Mouse (Mus musculus) forebrain, embryonic 14.5 days (tissue): ENCODE data around the gene Rpl23a. TPM values are rescaled to one million over a fixed set of nuclear protein-coding genes. Genes with fewer than 3 reads are reported as not detected.
A peak's percentile ranks its signal among the peaks of the same experiment; 100 is the strongest.

Source experiments
- ATAC-seq: fragments of 200-750 bp; cut with Nextera tagmentation; 2 replicates; pipeline ENCODE4 v1.8.0; 2017; ENCODE audit warnings: mild to moderate bottlenecking, moderate library complexity
- DNase-seq: peaks from one replicate; pipeline ENCODE4 v3.0.0-alpha.2; 2015; ENCODE audit warnings: low spot score
- H3K27ac ChIP-seq: fragments of 300-500 bp; sonication (generic); 2 replicates; pipeline ENCODE4 v1.5.1; 2014; ENCODE audit warnings: low read depth, mild to moderate bottlenecking, control low read depth, low read length, moderate library complexity
- H3K27me3 ChIP-seq: fragments of 300-500 bp; sonication (generic); replicated peaks from 2 replicates; pipeline ENCODE4 v1.6.1; 2014; ENCODE audit warnings: low read length, control low read depth, mixed read lengths; ENCODE audit not compliant: control insufficient read depth, insufficient read depth
- H3K36me3 ChIP-seq: fragments of 300-500 bp; sonication (generic); 2 replicates; pipeline ENCODE4 v1.6.1; 2014; ENCODE audit warnings: low read length, control low read depth; ENCODE audit not compliant: control insufficient read depth, insufficient read depth
- H3K4me1 ChIP-seq: fragments of 300-500 bp; sonication (generic); 2 replicates; pipeline ENCODE4 v1.6.1; 2014; ENCODE audit warnings: antibody characterized with exemption, low read length, control low read depth; ENCODE audit not compliant: control insufficient read depth, insufficient read depth
- H3K4me2 ChIP-seq: fragments of 300-500 bp; sonication (generic); 2 replicates; pipeline ENCODE4 v1.6.1; 2014; ENCODE audit warnings: mild to moderate bottlenecking, control low read depth, low read length
- H3K4me3 ChIP-seq: fragments of 300-500 bp; sonication (generic); 2 replicates; pipeline ENCODE4 v1.5.1; 2014; ENCODE audit warnings: low read depth, low read length, control low read depth
- H3K9ac ChIP-seq: fragments of 300-500 bp; sonication (generic); 2 replicates; pipeline ENCODE4 v1.6.1; 2014; ENCODE audit warnings: mild to moderate bottlenecking, low read length, control low read depth, moderate library complexity
- H3K9me3 ChIP-seq: fragments of 300-500 bp; sonication (generic); replicated peaks from 2 replicates; pipeline ENCODE4 v1.6.1; 2016; ENCODE audit warnings: low read length, control low read depth, mixed read lengths; ENCODE audit not compliant: control insufficient read depth
- WGBS: fragments of 180-500 bp; shearing (Covaris S2); extraction: QIAGEN DNeasy Blood & Tissue Kit; methylation state at CpG from one replicate; pipeline ENCODE4 v1.1.7; 2014; 5-methylcytosine and 5-hydroxymethylcytosine counted together
- polyA plus RNA-seq: library from polyadenylated mRNA; unstranded; fragments of >200 nt; fragmentation: Nextera tagmentation; extraction: Ambion mirVana; gene quantifications from 2 replicates; pipeline ENCODE4 v1.2.1, GENCODE M21; 2014

Gene Rpl23a
- polyA plus RNA-seq, 1 experiment from 2014 or later, result 1,206 TPM

DNA sequence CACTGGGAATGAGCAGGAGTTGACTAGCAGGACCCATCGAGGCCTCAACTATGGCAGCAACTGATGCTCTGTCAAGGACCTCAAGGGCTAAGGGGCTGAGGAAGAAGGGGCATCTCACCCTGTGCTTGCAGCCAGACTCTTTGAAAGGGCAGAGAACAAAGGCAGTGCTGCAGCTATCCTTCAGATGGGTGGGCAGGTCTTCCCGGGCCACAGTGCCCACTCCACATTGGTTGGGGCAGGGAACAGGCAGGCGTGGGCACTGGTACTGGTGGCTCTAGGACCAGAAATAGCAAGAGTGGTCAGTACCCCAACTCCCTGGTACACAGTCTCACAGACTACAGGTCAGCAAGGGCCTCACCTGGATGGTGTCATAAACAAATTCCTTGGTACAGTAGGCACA, 22.7 kb downstream of the Rpl23a start:
- Histone ChIP-seq H3K36me3 (peaks cover 67% of the 10 kb centered on the region), H3K4me2 (no peak overlapping the region), H3K4me1 (peaks cover 17% of the 10 kb centered on the region), H3K27me3 (no peaks in the 10 kb centered on the region), H3K9me3 (no peaks in the 10 kb centered on the region), H3K27ac (no peak overlapping the region), H3K4me3 (no peak overlapping the region), H3K9ac (no peak overlapping the region)
- DNase-seq, result no peak
- 83% methylated on average over 3 of the region's 3 CpGs for whole genome bisulfite sequencing
- no peak for ATAC-seq

DNA sequence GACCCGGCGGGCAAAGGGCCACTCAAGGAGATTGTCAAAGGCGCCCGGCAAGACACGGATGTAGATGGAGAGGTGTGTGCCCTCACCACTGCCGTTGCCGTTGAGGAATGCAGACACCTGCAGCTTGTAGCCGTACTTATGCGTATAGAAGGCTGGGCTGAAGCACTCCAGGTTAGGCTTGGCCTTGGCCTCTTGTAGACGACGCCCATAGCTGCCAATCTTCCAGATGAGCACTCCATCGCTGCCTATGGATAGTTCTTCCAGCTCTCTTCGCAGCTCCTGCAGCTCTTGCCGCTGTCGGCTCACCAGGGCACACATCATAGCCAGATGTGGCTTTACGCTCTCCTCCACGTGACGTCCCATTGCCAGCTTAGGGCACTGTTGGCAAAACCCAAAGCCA, 23.2 kb downstream of the Rpl23a start:
- no peaks in the 10 kb centered on the region for H3K9me3 ChIP-seq
- WGBS, result 91% methylated on average over 18 of the region's 18 CpGs
- ATAC-seq, result no peak
- no peak overlapping the region for H3K9ac ChIP-seq
- H3K27ac ChIP-seq, result no peak overlapping the region
- no peak for DNase-seq
- H3K36me3 ChIP-seq, result peaks cover 72% of the 10 kb centered on the region
- H3K4me1 ChIP-seq, result peaks cover 16% of the 10 kb centered on the region
- no peaks in the 10 kb centered on the region for H3K27me3 ChIP-seq
- H3K4me2 ChIP-seq, result no peak overlapping the region
- no peak overlapping the region for H3K4me3 ChIP-seq

DNA sequence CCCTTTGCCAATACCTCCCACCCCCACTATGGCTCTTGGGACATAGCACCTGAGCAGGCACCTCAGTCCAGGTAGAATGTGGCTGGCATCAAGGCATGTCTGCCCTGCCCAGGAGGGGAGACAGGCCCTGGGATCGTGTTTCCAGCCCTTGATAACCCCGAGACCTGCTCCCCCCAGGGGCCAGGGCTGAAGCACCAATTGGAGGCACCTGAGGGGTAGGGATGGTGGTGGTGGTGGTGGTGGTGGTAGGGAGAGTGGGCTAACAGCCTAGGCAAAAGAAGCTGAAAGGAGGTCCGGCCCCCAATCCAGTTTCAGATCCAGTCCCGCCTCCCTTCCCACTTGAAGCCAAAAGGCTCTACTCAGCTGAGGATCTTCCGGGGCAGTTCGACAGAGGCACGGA, 23.8 kb downstream of the Rpl23a start:
- Histone ChIP-seq H3K27ac (no peak overlapping the region; the same call in 1 of the 2 replicates), H3K36me3 (peaks cover 78% of the 10 kb centered on the region), H3K9ac (no peak overlapping the region), H3K27me3 (no peaks in the 10 kb centered on the region), H3K4me3 (no peak overlapping the region), H3K4me2 (no peak overlapping the region), H3K9me3 (no peaks in the 10 kb centered on the region), H3K4me1 (peaks cover 16% of the 10 kb centered on the region)
- 89% methylated on average over 7 of the region's 7 CpGs for WGBS
- no peak for DNase-seq
- no peak for ATAC-seq

DNA sequence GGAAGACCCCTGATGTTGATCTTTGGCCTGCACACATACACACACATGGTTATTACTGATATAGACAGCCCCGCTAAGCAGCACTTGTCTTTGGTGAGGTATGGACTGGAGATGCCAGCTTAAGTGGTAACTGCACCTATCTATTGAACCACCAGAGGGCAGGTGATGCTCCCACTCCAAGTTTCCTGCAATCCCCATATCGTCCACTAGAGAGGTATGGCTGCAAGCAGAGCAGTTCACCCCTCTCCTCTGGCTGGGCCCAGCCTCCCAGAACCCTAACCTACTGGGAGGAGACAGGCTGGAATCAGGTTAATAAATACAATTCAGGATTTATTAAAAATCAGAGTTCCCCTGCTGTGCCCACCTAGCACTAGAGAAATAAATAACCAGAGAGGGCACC, 24.3 kb downstream of the Rpl23a start:
- Histone ChIP-seq H3K36me3 (peaks cover 83% of the 10 kb centered on the region), H3K27me3 (no peaks in the 10 kb centered on the region)
- peak; percentile 44 for ATAC-seq

DNA sequence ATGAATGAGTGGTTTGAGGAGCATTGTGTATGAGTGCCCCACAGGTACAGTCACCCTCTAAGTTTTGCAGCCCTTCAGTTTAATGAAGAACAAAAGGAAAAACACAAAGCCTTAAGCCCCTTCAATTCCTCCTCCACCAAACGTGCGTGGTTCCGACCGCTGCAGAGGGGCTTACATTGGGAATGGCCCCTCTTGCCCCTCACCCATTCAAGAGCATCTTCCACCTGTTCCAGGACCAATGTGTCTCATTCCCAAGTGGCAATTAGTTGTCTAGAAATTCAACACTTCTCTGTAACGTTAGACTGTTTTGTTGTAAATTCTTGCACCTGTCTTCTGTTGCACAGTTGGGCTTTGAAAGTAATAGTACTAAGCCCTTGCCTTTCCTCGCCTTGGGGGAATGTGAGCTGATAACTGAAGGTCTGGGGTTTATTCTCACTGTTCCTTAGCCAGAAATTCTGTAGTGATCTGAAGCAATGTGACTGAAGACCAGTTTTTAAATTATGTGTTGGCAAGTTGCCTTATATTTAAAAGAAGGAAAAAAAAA, 27.2 kb downstream of the Rpl23a start:
- no peak for ATAC-seq
- peaks cover 17% of the 10 kb centered on the region for H3K4me1 ChIP-seq
- no peak overlapping the region for H3K9ac ChIP-seq
- no peak overlapping the region for H3K4me3 ChIP-seq
- no peak overlapping the region for H3K4me2 ChIP-seq
- no peak overlapping the region for H3K27ac ChIP-seq
- H3K9me3 ChIP-seq, result no peaks in the 10 kb centered on the region
- no peak for DNase-seq
- WGBS, result 59% methylated on average over 6 of the region's 6 CpGs
- no peaks in the 10 kb centered on the region for H3K27me3 ChIP-seq
- peaks cover 86% of the 10 kb centered on the region for H3K36me3 ChIP-seq

More for the DNA sequence above, 24.3 kb downstream of the Rpl23a start:
- peak; percentile 90 for DNase-seq
- Histone ChIP-seq H3K9ac (no peak overlapping the region), H3K27ac (no peak overlapping the region), H3K4me2 (no peak overlapping the region), H3K4me3 (no peak overlapping the region), H3K4me1 (peaks cover 16% of the 10 kb centered on the region), H3K9me3 (no peaks in the 10 kb centered on the region)
- WGBS, result 35% methylated on average over 2 of the region's 2 CpGs

DNA sequence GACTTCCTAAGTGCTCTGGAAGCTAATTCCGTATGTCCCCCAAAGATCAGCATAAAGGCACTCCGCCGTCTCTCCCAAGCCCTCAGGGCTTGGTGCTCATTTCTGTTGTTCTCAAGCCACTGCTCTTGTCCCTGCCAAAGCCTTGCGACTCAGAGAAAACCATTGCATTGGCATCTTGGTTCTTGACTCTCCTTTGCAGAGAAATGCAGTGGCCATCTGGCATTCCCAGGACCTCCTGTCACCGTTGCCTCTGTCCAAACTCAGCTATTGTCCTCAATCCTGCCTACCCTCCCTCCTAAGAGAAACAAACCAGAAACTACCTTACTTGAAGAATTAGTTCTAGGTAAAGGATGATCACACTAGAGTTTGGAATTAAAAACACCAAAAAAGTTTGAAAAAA, 27.7 kb downstream of the Rpl23a start:
- H3K9me3 ChIP-seq, result no peaks in the 10 kb centered on the region
- H3K27me3 ChIP-seq, result no peaks in the 10 kb centered on the region
- peaks cover 86% of the 10 kb centered on the region for H3K36me3 ChIP-seq
- WGBS, result 77% methylated on average over 5 of the region's 5 CpGs
- H3K4me1 ChIP-seq, result peaks cover 17% of the 10 kb centered on the region
- H3K4me3 ChIP-seq, result no peak overlapping the region
- ATAC-seq (no peak), DNase-seq (no peak)
- H3K9ac ChIP-seq, result no peak overlapping the region
- H3K27ac ChIP-seq, result no peak overlapping the region
- no peak overlapping the region for H3K4me2 ChIP-seq

DNA sequence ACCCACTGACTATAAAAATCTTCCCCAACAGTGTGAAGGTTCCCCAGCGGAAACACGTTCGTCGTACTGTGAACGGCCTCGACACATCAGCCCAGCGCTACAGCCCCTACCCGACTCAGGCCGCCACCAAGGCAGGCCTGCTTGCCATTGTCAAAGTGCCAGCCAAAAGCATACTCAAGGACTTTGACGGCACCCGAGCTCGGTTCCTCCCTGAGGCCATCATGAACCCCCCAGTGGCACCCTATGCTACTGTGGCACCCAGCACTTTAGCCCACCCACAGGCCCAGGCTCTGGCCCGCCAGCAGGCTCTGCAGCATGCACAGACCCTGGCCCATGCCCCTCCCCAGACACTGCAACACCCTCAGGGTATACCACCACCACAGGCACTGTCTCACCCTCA, 29.6 kb downstream of the Rpl23a start:
- no peak overlapping the region for H3K4me2 ChIP-seq
- no peaks in the 10 kb centered on the region for H3K27me3 ChIP-seq
- peak overlapping the region; percentile 17; the same call in 1 of the 2 replicates for H3K9ac ChIP-seq
- H3K4me3 ChIP-seq, result no peak overlapping the region
- peak overlapping the region; percentile 76 for H3K27ac ChIP-seq
- peaks cover 17% of the 10 kb centered on the region for H3K4me1 ChIP-seq
- H3K9me3 ChIP-seq, result no peaks in the 10 kb centered on the region
- WGBS, result 83% methylated on average over 13 of the region's 13 CpGs
- ATAC-seq, result no peak
- peaks cover 84% of the 10 kb centered on the region for H3K36me3 ChIP-seq
- no peak for DNase-seq

DNA sequence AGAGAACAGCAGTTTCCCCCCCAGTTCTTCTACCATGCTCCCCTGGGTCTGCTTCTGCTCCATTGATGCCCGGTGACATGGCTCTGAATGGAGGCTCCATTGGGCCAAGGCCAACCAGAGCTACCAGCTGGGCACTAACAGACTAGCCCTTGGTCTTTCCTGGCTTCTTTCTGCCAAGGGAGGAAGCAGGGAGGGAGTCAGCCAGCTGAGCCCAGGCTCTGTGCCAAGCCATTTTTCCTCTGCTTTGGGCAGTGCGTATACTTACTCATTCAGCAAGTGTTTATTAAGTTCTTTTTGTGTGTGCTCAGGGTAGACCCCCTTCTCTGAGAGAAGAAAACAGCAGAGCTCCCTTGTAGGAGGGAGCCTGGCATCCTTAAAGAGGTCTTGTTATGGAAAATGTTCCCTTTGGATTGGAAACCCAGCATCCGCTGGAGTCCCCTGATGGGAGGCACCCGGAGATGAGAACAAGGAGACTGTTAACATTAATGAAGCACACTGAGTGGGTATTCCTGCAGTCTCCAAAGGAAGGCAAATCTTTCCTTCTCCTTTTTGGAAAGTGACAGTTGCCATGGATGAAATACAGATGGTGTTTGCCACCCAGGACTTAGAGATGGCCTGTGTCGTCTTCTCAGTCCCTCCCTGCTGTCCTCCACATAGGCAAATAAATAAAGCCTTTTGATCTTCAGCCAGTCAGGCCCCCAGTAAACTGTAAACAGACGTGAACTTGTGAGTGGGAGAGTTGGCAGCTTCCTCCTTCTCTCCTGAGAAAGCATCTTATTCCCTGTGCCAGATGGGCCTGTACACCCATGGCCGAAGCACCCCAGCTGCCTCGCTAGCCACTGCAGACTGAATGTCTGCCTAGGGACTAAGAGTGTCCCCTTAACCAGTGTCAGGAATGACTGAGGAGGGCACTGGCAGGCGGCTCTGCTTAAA, 30.8 kb downstream of the Rpl23a start:
- 0 out of 2 replicates have a peak overlapping the region, but pooled peaks have one; percentile 8 for H3K4me2 ChIP-seq
- H3K36me3 ChIP-seq, result peaks cover 82% of the 10 kb centered on the region
- no peaks in the 10 kb centered on the region for H3K9me3 ChIP-seq
- no peaks in the 10 kb centered on the region for H3K27me3 ChIP-seq
- H3K4me3 ChIP-seq, result no peak overlapping the region
- H3K9ac ChIP-seq, result 0 out of 2 replicates have a peak overlapping the region, but pooled peaks have one; percentile 32
- DNase-seq, result peak; percentile 92
- 36% methylated on average over 9 of the region's 9 CpGs for WGBS
- peak; percentile 88 for ATAC-seq
- H3K27ac ChIP-seq, result peak overlapping the region; percentile 76
- peaks cover 17% of the 10 kb centered on the region for H3K4me1 ChIP-seq

DNA sequence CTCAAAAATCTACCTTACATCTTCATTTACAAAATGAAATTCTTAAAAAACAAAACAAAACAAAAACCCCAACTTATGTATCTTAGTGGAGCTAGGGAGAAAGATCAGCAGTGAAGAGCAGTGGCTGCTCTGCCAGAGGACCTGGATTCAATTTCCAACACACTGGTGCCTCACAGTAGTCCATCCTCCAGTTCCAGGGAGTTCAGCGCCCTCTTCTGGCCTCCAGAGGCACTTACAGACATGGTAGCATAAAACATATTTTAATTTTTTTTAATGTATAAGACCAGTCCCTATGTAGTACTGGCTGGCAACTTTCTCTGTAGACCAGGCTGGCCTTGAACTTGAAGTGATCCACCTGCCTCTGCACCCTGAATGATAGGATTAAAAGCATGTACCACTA, 32.2 kb downstream of the Rpl23a start:
- Histone ChIP-seq H3K27ac (no peak overlapping the region), H3K4me2 (no peak overlapping the region), H3K9me3 (no peaks in the 10 kb centered on the region), H3K4me1 (peaks cover 17% of the 10 kb centered on the region), H3K9ac (no peak overlapping the region), H3K4me3 (no peak overlapping the region), H3K27me3 (no peaks in the 10 kb centered on the region), H3K36me3 (peaks cover 81% of the 10 kb centered on the region)
- 24% methylated on average over 1 of the region's 1 CpGs for WGBS
- no peak for ATAC-seq
- DNase-seq, result peak; percentile 37
